Mouse (Mus musculus) liver, embryonic 16.5 days (tissue): ENCODE measurements around the gene D230025D16Rik. TPM values are rescaled to one million over a fixed set of nuclear protein-coding genes. Genes with fewer than 3 reads are reported as not detected.

Experiments
- ATAC-seq: fragments of 200-750 bp; cut with Nextera tagmentation; 2 replicates; pipeline ENCODE4 v1.8.0; 2017; ENCODE audit warnings: low read depth, mild to moderate bottlenecking, moderate number of reproducible peaks, moderate library complexity
- H3K27ac ChIP-seq: fragments of 300-500 bp; sonication (generic); 2 replicates; pipeline ENCODE4 v1.5.1; 2014; ENCODE audit warnings: mild to moderate bottlenecking, low read length
- H3K27me3 ChIP-seq: fragments of 300-500 bp; sonication (generic); 2 replicates; pipeline ENCODE4 v1.6.1; 2014; ENCODE audit warnings: low read depth, low read length, mixed read lengths; ENCODE audit not compliant: control insufficient read depth, insufficient read depth
- H3K36me3 ChIP-seq: fragments of 300-500 bp; sonication (generic); 2 replicates; pipeline ENCODE4 v1.6.1; 2014; ENCODE audit warnings: mild to moderate bottlenecking; ENCODE audit not compliant: control insufficient read depth, insufficient read depth
- H3K4me1 ChIP-seq: fragments of 300-500 bp; sonication (generic); 2 replicates; pipeline ENCODE4 v1.6.1; 2014; ENCODE audit warnings: low read depth, low read length, mixed read lengths; ENCODE audit not compliant: control insufficient read depth
- H3K4me2 ChIP-seq: fragments of 300-500 bp; sonication (generic); 2 replicates; pipeline ENCODE4 v1.6.1; 2014; ENCODE audit warnings: low read depth, low read length, mixed read lengths
- H3K4me3 ChIP-seq: fragments of 300-500 bp; sonication (generic); 2 replicates; pipeline ENCODE4 v1.5.1; 2014; ENCODE audit warnings: low read depth, mild to moderate bottlenecking, low read length
- H3K9ac ChIP-seq: fragments of 300-500 bp; sonication (generic); 2 replicates; pipeline ENCODE4 v1.6.1; 2014; ENCODE audit warnings: low read depth, low read length
- H3K9me3 ChIP-seq: fragments of 300-500 bp; sonication (generic); replicated peaks from 2 replicates; pipeline ENCODE4 v1.6.1; 2016; ENCODE audit warnings: low read length; ENCODE audit not compliant: control insufficient read depth
- WGBS: fragments of 180-500 bp; shearing (Covaris S2); extraction: QIAGEN DNeasy Blood & Tissue Kit; methylation state at CpG from one replicate; pipeline ENCODE4 v1.1.7; 2014; ENCODE audit not compliant: insufficient replicate concordance; 5-methylcytosine and 5-hydroxymethylcytosine counted together
- polyA plus RNA-seq: library from polyadenylated mRNA; unstranded; fragments of >200 nt; fragmentation: Nextera tagmentation; extraction: Ambion mirVana; gene quantifications from 2 replicates; pipeline ENCODE4 v1.2.1, GENCODE M21; 2015

D230025D16Rik gene
- polyA plus RNA-seq, 1 experiment from 2014 or later = 19.7 TPM

DNA sequence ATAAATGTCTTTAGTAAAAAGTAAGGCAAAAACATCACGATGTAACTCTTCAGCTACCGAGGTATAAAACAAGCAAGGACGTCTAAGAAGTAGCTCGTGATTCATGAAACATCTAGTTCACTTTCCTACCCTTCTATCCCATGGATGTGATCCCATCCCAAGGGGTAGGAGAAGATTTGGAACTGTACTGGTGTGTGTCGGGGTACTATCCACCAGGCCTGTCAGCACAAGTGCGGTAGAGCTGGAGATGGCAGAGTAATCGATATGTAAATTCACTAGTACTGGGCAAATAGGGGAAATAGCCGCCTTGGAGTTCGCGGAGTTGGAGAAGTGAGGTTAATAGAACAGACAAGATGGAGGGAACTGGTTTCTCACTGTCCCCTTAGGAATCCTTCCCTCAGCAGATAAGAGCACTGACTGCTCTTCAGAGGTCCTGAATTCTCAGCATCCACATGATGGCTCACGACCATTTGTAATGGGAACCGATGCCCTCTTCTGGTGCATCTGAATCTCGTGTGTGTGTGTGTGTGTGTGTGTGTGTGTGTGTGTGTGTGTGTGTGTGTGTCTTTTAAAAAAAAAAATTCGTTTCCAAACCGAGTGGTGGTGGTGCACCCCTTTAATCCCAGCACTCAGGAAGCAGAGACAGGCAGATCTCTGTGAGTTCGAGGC, 38.4 kb downstream of the D230025D16Rik start:
- peak overlapping the region; percentile 79 for H3K4me3 ChIP-seq
- peaks cover 47% of the 10 kb centered on the region for H3K27me3 ChIP-seq
- peak overlapping the region; percentile 88 for H3K4me2 ChIP-seq
- no peak overlapping the region; the same call in 1 of the 2 replicates for H3K9ac ChIP-seq
- H3K36me3 ChIP-seq = no peaks in the 10 kb centered on the region
- peaks cover 37% of the 10 kb centered on the region for H3K4me1 ChIP-seq
- no peak overlapping the region for H3K27ac ChIP-seq
- no peaks in the 10 kb centered on the region for H3K9me3 ChIP-seq
- no peak for ATAC-seq
- WGBS = 41% methylated on average over 16 of the region's 16 CpGs

DNA sequence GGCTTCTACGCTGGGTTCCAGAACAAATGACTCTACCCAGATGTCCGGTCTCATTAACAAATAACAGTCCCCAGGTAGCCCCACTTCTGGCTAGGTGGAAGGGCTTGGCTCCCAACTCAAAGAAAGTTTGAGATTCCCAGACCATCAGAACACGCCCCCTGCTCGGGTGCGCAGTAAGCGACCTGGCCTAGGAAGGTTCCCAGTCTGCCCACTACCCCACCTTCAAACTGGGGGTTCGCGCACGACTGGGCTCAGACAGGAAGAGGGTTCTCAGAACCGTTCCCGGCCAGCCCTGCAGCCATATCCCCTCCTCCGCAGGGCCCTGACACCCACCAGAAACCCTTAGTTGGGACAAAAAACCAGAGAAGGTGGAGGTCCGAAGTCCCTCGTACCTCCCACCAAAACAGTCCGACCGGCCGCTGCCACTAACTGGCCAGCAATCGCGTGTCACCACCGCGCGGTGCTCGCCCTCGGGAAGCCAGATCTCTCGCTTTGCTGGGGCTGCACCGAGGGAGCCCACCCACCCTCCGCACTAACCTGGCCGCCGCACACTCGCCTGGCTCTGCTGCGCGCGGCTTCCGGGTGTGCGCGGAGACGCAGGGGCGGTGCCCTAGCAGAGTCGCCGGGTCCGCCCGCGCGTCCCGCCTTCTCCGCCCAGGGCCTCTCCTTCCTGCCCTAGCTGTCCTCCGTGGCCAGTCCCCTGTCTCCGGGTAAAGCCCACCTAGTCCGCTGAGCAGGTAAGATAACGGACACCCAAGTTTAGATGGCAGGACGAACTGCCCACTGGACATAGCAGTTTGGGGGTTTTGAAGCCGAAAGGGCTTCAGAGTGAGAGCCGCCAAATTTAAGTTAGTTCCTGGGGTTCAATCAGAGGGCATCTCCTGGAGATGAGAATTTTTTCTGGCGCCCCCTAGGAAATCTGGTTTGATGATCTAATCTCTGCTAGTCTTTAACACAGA, 39.4 kb downstream of the D230025D16Rik start, which contains the start of the genes Tradd and Fbxl8:
Gene Tradd, minus strand, starts transcription at position 586 of the 959 bp plus-strand sequence.
Gene Fbxl8, plus strand, starts transcription at position 625 of the 959 bp plus-strand sequence.
- no peaks in the 10 kb centered on the region for H3K9me3 ChIP-seq
- ATAC-seq = peak; percentile 89
- no peak within 1 kb of the TSS for H3K27ac ChIP-seq
- H3K9ac ChIP-seq = peak within 1 kb of the TSS; percentile 84
- peak within 1 kb of the TSS; percentile 79 for H3K4me3 ChIP-seq
- peaks cover 38% of the 10 kb centered on the region for H3K4me1 ChIP-seq
- WGBS = 1% methylated on average over 54 of the region's 54 CpGs
- peak within 1 kb of the TSS; percentile 88 for H3K4me2 ChIP-seq
- peaks cover 47% of the 10 kb centered on the region for H3K27me3 ChIP-seq
- H3K36me3 ChIP-seq = no peaks in the 10 kb centered on the region

DNA sequence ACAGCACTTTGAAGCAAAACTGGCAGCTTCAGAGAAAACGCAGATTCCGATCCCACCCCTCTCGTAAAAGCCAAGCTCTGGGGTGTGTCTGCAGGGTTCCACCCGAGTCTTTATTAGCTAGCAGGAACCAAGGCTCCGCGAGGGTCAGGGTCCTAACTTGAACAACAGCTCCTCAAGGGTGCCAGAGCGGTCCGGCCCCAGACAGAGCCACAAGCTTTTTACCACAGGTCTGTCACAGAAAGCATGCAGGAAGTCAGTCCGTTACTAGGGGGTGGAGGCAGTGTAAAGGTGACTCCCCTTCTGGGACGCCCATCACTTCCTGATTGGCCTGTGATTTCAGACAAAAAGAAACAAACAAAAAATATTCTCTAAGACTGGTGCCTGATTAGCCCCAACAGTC, 40.2 kb downstream of the D230025D16Rik start:
- ATAC-seq = no peak
- peak overlapping the region; percentile 84 for H3K9ac ChIP-seq
- peaks cover 48% of the 10 kb centered on the region for H3K27me3 ChIP-seq
- WGBS = 8% methylated on average over 10 of the region's 10 CpGs
- peaks cover 37% of the 10 kb centered on the region for H3K4me1 ChIP-seq
- no peak overlapping the region for H3K27ac ChIP-seq
- no peaks in the 10 kb centered on the region for H3K9me3 ChIP-seq
- peak overlapping the region; percentile 79 for H3K4me3 ChIP-seq
- H3K36me3 ChIP-seq = no peaks in the 10 kb centered on the region
- H3K4me2 ChIP-seq = peak overlapping the region; percentile 88

DNA sequence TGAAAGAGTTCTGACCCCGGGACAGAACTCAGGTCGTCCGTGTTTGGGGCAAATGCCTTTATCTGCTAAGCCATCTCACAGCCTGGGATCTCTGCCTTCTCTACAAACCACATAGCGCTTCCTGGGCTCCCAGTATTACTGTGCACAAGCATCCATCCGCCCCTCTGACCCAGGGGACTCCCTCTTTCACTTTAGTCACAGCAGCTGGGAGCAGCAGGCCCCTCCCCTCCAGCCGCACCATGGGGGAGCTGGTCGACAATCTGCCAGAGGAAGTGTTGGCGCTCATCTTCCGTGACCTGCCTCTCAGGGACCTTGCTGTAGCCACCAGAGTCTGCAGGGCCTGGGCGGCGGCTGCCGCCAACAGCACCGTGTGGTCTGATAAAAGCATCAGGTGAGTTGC, 41.8 kb downstream of the D230025D16Rik start:
- H3K9ac ChIP-seq = no peak overlapping the region
- H3K27me3 ChIP-seq = peaks cover 65% of the 10 kb centered on the region
- peaks cover 35% of the 10 kb centered on the region for H3K4me1 ChIP-seq
- H3K27ac ChIP-seq = no peak overlapping the region
- WGBS = 30% methylated on average over 13 of the region's 13 CpGs
- H3K36me3 ChIP-seq = no peaks in the 10 kb centered on the region
- H3K4me3 ChIP-seq = no peak overlapping the region
- ATAC-seq = no peak
- H3K9me3 ChIP-seq = no peaks in the 10 kb centered on the region
- no peak overlapping the region for H3K4me2 ChIP-seq

DNA sequence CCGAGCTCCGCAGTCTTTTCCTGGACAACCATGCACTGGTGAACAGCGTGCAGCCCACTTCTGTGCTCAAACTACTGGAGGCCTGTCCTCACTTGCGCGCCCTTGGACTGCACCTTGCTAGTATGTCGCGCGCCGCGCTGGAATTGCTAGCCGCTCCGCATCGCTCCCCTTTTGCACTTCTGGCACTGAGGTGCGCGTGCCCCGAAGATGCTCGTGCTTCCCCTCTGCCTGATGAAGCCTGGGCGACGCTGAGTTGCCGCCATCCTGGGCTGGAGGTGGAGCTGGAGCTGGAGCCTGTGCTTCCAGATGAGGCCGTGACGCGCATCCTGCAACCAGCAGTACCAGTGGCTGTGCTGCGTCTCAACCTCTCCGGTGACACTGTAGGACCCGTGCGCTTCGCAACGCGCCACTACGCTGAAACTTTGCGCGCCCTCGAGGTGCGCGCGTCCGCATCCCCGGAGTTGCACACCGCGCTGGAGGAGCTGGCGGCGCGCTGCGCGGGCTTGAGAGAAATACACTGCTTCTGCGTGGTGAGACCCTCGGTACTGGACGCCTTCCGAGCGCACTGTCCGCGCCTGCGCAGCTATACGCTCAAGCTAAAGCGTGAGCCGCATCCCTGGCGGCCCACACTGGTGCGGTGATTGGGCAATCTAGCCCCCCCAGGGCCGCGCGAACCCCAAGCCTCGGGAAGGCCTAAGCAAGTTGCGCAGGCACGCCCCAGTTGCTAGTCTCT, 43.6 kb downstream of the D230025D16Rik start:
- Histone ChIP-seq H3K4me2 (peak overlapping the region; percentile 57), H3K27ac (no peak overlapping the region), H3K36me3 (no peaks in the 10 kb centered on the region), H3K4me3 (peak overlapping the region; percentile 35), H3K27me3 (peaks cover 74% of the 10 kb centered on the region), H3K4me1 (peaks cover 29% of the 10 kb centered on the region), H3K9me3 (no peaks in the 10 kb centered on the region), H3K9ac (no peak overlapping the region)
- no peak for ATAC-seq
- WGBS = 5% methylated on average over 65 of the region's 65 CpGs

DNA sequence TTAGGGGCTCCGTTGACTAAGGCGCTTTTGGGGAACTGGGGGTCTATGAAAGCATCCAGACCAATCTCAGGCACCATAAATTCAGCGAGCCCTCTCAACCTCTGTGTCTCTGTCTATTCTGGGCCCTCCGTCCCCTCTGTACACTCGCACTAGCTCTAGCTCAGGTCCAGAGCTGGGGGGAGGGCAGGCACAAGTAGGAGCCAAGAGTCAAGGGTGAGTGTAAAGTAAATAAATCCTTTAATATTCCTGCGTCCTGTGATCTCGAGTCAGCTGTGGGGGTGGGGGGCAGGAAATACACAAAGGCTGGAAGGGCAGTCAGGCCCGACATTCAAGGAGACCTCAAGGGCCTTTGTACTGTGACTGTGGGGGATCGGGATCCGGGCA, 44.1 kb downstream of the D230025D16Rik start:
- H3K27me3 ChIP-seq = peaks cover 79% of the 10 kb centered on the region
- no peaks in the 10 kb centered on the region for H3K36me3 ChIP-seq
- H3K9ac ChIP-seq = no peak overlapping the region
- no peak for ATAC-seq
- H3K9me3 ChIP-seq = no peaks in the 10 kb centered on the region
- peak overlapping the region; percentile 45 for H3K4me3 ChIP-seq
- peak overlapping the region; percentile 57 for H3K4me2 ChIP-seq
- H3K27ac ChIP-seq = no peak overlapping the region
- 8% methylated on average over 10 of the region's 10 CpGs for WGBS
- peaks cover 24% of the 10 kb centered on the region for H3K4me1 ChIP-seq

DNA sequence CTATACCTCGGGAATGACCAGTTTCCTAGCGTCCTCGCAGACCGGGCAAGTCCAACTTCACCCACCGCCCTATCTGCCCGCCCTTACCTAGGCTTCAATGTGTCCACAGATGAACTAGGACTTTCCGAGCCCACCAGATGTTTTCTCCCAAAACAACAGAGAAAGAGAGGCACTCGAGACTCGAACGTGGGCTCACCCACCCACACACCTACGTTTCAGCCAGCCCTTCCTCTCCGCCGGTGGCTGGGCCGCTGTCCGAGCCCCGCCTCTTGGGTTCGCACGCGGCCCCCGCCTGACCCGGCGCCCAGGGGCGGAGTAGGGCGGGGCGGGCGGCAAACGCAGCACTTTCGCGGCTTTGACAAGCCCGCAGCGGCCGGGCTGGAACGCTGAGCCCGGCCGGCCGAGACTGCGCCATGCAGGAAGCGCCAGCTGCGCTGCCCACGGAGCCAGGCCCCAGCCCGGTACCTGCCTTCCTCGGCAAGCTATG, 44.6 kb downstream of the D230025D16Rik start, which contains the start of gene Hsf4:
Gene Hsf4, plus strand, starts transcription at position 341 of the 487 bp plus-strand sequence.
- Histone ChIP-seq H3K27ac (no peak within 1 kb of the TSS), H3K4me1 (peaks cover 22% of the 10 kb centered on the region), H3K9ac (no peak within 1 kb of the TSS), H3K4me2 (peak within 1 kb of the TSS; percentile 57), H3K27me3 (peaks cover 84% of the 10 kb centered on the region), H3K36me3 (no peaks in the 10 kb centered on the region), H3K4me3 (peak within 1 kb of the TSS; percentile 45), H3K9me3 (no peaks in the 10 kb centered on the region)
- ATAC-seq = peak; percentile 53
- WGBS = under 1% methylated on average over 42 of the region's 42 CpGs

DNA sequence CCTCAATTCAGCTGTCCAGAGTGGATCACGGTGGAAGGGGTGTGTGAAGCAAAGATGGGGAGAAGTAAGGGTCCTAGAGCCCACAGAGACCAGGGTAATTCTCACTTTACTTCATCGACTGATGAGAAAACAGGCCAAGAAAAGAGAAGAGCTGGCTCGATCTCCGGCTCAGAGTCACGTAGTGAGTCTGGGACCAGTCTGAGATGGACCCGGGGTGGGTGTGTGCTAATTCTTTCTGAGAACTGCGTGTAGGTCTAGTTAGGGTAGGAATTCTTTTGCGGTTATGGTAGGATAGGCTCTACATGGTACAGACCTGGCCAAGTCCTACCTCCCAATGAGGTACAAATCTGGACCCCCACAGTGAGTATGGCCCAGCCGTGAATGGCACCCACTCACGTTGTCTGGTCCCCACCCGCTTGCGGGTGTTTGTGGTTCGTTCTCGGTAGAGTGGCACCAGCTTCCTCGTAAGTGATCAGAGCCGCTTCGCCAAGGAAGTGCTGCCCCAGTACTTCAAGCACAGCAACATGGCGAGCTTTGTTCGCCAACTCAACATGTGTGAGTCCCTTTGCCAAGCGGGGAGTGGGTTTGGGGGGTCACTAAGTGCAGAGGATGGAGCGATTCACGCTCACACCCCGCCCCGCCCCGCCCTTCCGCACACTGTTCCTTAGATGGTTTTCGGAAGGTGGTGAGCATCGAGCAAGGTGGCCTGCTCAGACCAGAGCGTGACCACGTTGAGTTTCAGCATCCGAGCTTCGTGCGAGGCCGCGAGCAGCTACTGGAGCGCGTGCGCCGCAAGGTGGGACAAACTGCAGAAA, 45.4 kb downstream of the D230025D16Rik start:
- no peak for ATAC-seq

More for the DNA sequence above, 45.4 kb downstream of the D230025D16Rik start:
- Histone ChIP-seq H3K4me1 (peaks cover 14% of the 10 kb centered on the region), H3K27me3 (peaks cover 92% of the 10 kb centered on the region), H3K36me3 (no peaks in the 10 kb centered on the region), H3K4me2 (peak overlapping the region; percentile 57), H3K9ac (no peak overlapping the region), H3K9me3 (no peaks in the 10 kb centered on the region), H3K27ac (no peak overlapping the region), H3K4me3 (no peak overlapping the region; the same call in 1 of the 2 replicates)
- 6% methylated on average over 39 of the region's 39 CpGs for WGBS
